24 mouse cellular contexts compared by ENCODE assay signal in the genomic region with DNA sequence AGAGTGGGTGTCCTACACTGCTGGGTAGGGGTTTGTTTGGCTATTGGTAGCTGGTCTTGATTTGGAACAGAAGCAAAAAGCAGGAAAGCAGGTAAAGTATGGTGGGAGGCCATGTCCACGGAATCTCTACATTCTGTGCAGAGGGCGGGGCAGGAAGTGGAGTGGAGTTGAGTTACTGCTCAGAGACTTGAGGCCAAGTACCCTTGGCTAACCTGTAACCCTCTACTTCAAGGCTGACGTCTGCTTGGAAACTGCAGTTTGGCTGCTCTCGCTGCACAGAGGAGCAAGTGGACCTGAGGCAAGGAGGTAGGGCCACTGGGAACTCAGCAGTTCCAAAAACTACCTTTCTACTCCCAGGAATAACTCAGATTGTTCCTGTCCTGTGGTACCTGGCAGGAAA. TPM values are rescaled to one million over a fixed set of nuclear protein-coding genes. Genes with fewer than 3 reads are reported as not detected.
DNase-seq lines count a peak whose midpoint lies in the region; ATAC-seq and TF ChIP-seq lines count a peak whose summit lies in the region.
"Had no signal": no experiment of that assay in that cellular context is flagged by ENCODE, and none has a peak within 500 bp of the region (broad histone marks: within the 10 kb centered on the region; RNA-seq: fewer than 3 reads in every experiment).

A gene (plus strand): TSS at position 207 of the 400 bp plus-strand sequence.

- H3K4me2 ChIP-seq in neural tube, embryonic 13.5 days = no peak within 1 kb of the TSS
- peak within 1 kb of the TSS; percentile 99; the same call in 1 of the 2 replicates for H3K4me2 ChIP-seq in embryonic facial prominence, embryonic 13.5 days
- peak within 1 kb of the TSS; percentile 95 for H3K4me2 ChIP-seq in lung, embryonic 15.5 days

- TF ChIP-seq POLR2A in thymus, adult 2 months (IDR thresholded peaks at IDR 0.05; ENCODE audit: control insufficient read depth, extremely low read depth, insufficient read depth, low read length, poor library complexity) = no peak

- peaks cover 40% of the 10 kb centered on the region for H3K27me3 ChIP-seq in neural tube, embryonic 13.5 days
- H3K27me3 ChIP-seq in embryonic facial prominence, embryonic 13.5 days = peaks cover 38% of the 10 kb centered on the region
- H3K27me3 ChIP-seq in lung, embryonic 15.5 days = peaks cover 21% of the 10 kb centered on the region
- H3K27me3 ChIP-seq in thymus, adult 2 months (ENCODE audit: control insufficient read depth, insufficient read depth, low read length) = no peaks in the 10 kb centered on the region
- H3K27me3 ChIP-seq: Patski had no signal

- no peak for DNase-seq in neural tube, embryonic 10.5 days (ENCODE audit: extremely low spot score, low spot score)
- DNase-seq in lung, postnatal 4 days = peak; percentile 42 to 62
- DNase-seq in ovary, adult 18-20 months (ENCODE audit: low spot score) = no peak
- DNase-seq in frontal cortex, adult 2 months (ENCODE audit: extremely low spot score in 1 of 2, low spot score in 1 of 2) = no peak
- no peak for DNase-seq in thymus, adult 2 months
- DNase-seq: adrenal gland, postnatal 14 days; cerebellum, adult 11 months; cerebellum, postnatal 14 days; gastrocnemius, postnatal 25 days; kidney, adult 8-10 months; kidney, postnatal 36 days; liver, embryonic 13.5 days had no signal

- TF ChIP-seq CTCF in thymus, adult 2 months (IDR thresholded peaks at IDR 0.05; ENCODE audit: borderline replicate concordance, control insufficient read depth, extremely low read depth, insufficient read depth, low read length, poor library complexity) = no peak

- no peaks in the 10 kb centered on the region for H3K36me3 ChIP-seq in neural tube, embryonic 13.5 days
- no peaks in the 10 kb centered on the region for H3K36me3 ChIP-seq in embryonic facial prominence, embryonic 13.5 days
- no peaks in the 10 kb centered on the region for H3K36me3 ChIP-seq in lung, embryonic 15.5 days
- H3K36me3 ChIP-seq in thymus, adult 2 months (ENCODE audit: control insufficient read depth, insufficient read depth, low read length) = no peaks in the 10 kb centered on the region
- H3K36me3 ChIP-seq: forebrain, embryonic 12.5 days; midbrain, embryonic 13.5 days had no signal

- no peak within 1 kb of the TSS for H3K27ac ChIP-seq in neural tube, embryonic 13.5 days (replicated peaks)
- H3K27ac ChIP-seq in embryonic facial prominence, embryonic 13.5 days = no peak within 1 kb of the TSS
- peak within 1 kb of the TSS; percentile 74 for H3K27ac ChIP-seq in lung, embryonic 15.5 days
- no peak within 1 kb of the TSS for H3K27ac ChIP-seq in thymus, adult 2 months (ENCODE audit: control insufficient read depth, insufficient read depth, low read length)
- H3K27ac ChIP-seq: forebrain, embryonic 12.5 days; hindbrain, postnatal 0 days; liver, embryonic 13.5 days; midbrain, embryonic 13.5 days had no signal

- H3K9me3 ChIP-seq in neural tube, embryonic 13.5 days = no peaks in the 10 kb centered on the region
- no peaks in the 10 kb centered on the region for H3K9me3 ChIP-seq in embryonic facial prominence, embryonic 13.5 days
- H3K9me3 ChIP-seq in lung, embryonic 15.5 days = no peaks in the 10 kb centered on the region
- H3K9me3 ChIP-seq: forebrain, embryonic 12.5 days; hindbrain, embryonic 10.5 days; liver, embryonic 13.5 days; midbrain, embryonic 13.5 days had no signal

- no peak within 1 kb of the TSS for H3K4me3 ChIP-seq in neural tube, embryonic 13.5 days
- no peak within 1 kb of the TSS for H3K4me3 ChIP-seq in embryonic facial prominence, embryonic 13.5 days
- no peak within 1 kb of the TSS for H3K4me3 ChIP-seq in lung, embryonic 15.5 days
- H3K4me3 ChIP-seq in thymus, adult 2 months (ENCODE audit: control insufficient read depth, insufficient read depth, low read length) = no peak within 1 kb of the TSS

- WGBS in neural tube, embryonic 13.5 days = 83% methylated on average over 4 of the region's 4 CpGs
- WGBS in embryonic facial prominence, embryonic 13.5 days = 60% methylated on average over 4 of the region's 4 CpGs
- WGBS in lung, embryonic 15.5 days = 49% methylated on average over 4 of the region's 4 CpGs
- WGBS in thymus, adult 2 months = 78% methylated on average over 4 of the region's 4 CpGs

- H3K9ac ChIP-seq in neural tube, embryonic 13.5 days = 0 out of 2 replicates have a peak within 1 kb of the TSS, but pooled peaks have one; percentile 22
- no peak within 1 kb of the TSS for H3K9ac ChIP-seq in embryonic facial prominence, embryonic 13.5 days
- H3K9ac ChIP-seq in lung, embryonic 15.5 days = no peak within 1 kb of the TSS
- H3K9ac ChIP-seq: liver, embryonic 13.5 days had no signal

- H3K4me1 ChIP-seq in neural tube, embryonic 13.5 days (replicated peaks) = peaks cover 15% of the 10 kb centered on the region
- peaks cover 27% of the 10 kb centered on the region for H3K4me1 ChIP-seq in embryonic facial prominence, embryonic 13.5 days
- peaks cover 12% of the 10 kb centered on the region for H3K4me1 ChIP-seq in lung, embryonic 15.5 days
- H3K4me1 ChIP-seq in thymus, adult 2 months (replicated peaks; ENCODE audit: control insufficient read depth, insufficient read depth, low read length) = peaks cover 4% of the 10 kb centered on the region; the same call in 1 of the 2 replicates

- ATAC-seq in neural tube, embryonic 13.5 days (ENCODE audit: low read depth) = no peak
- ATAC-seq in embryonic facial prominence, embryonic 13.5 days (ENCODE audit: insufficient number of reproducible peaks, insufficient read depth, low FRiP score, low TSS enrichment, low read depth) = no peak
- ATAC-seq in lung, embryonic 15.5 days (ENCODE audit: borderline replicate concordance, extremely low read depth, low FRiP score, low TSS enrichment) = peak; percentile 48; the same call in 1 of the 2 replicates
- ATAC-seq: hindbrain, postnatal 0 days; midbrain, embryonic 13.5 days; Patski had no signal

RNA-seq across cellular contexts. Expression of the gene that starts here (rescaled TPM):
- polyA plus RNA-seq in neural tube, embryonic 13.5 days (2015; fragmentation: Nextera tagmentation; extraction: Ambion mirVana) = not detected in 2 replicates
- not detected in 2 replicates for polyA plus RNA-seq in embryonic facial prominence, embryonic 13.5 days (2015; fragmentation: Nextera tagmentation; extraction: Ambion mirVana)
- polyA plus RNA-seq in lung, embryonic 15.5 days (2015; fragmentation: Nextera tagmentation; extraction: Ambion mirVana) = 1.9 and 2.8 TPM in 2 replicates
- not detected in 2 replicates for polyA plus RNA-seq in frontal cortex, adult 2 months (2012; rRNA removed)
- polyA plus RNA-seq in thymus, adult 2 months (2012; rRNA removed) = 0.28 and 0.73 TPM in 2 replicates
- polyA plus RNA-seq: forebrain, embryonic 12.5 days; heart, embryonic 16.5 days; hindbrain, embryonic 10.5 days; limb, embryonic 11.5 days; liver, embryonic 13.5 days; midbrain, embryonic 13.5 days; Patski; small intestine, adult 2 months; urinary bladder, adult 2 months had no signal

Comparison
In these comparisons a context has a peak if more than half of its experiments do, and no peak if none do; other contexts are left out.
1. DNase-seq: peak in lung, postnatal 4 days (2 of 2); none in neural tube, embryonic 10.5 days (single experiment), ovary, adult 18-20 months (single experiment), frontal cortex, adult 2 months (0 of 2) and thymus, adult 2 months (single experiment).